Mouse (Mus musculus) forebrain, embryonic 12.5 days (tissue): ENCODE measurements at regions not wholly inside any gene's neighbourhood (a gene's known extent, or its start where the extent isn't known, plus 50 kb on each side); places are given as distances from the start of the nearest gene placed in this dataset.

Experiments
- ATAC-seq: fragments of 200-750 bp; cut with Nextera tagmentation; 2 replicates; pipeline ENCODE4 v1.8.0; 2017; ENCODE audit warnings: moderate TSS enrichment; ENCODE audit not compliant: low FRiP score
- H3K27ac ChIP-seq: fragments of 300-500 bp; sonication (generic); 2 replicates; pipeline ENCODE4 v1.5.1; 2016; ENCODE audit warnings: mild to moderate bottlenecking
- H3K27me3 ChIP-seq: fragments of 300-500 bp; sonication (generic); 2 replicates; pipeline ENCODE4 v1.6.1; 2016; ENCODE audit warnings: mild to moderate bottlenecking
- H3K36me3 ChIP-seq: fragments of 300-500 bp; sonication (generic); replicated peaks from 2 replicates; pipeline ENCODE4 v1.6.1; 2016; ENCODE audit warnings: mild to moderate bottlenecking
- H3K4me1 ChIP-seq: fragments of 300-500 bp; sonication (generic); 2 replicates; pipeline ENCODE4 v1.6.1; 2016
- H3K4me2 ChIP-seq: fragments of 300-500 bp; sonication (generic); 2 replicates; pipeline ENCODE4 v1.6.1; 2016; ENCODE audit warnings: mild to moderate bottlenecking, moderate library complexity
- H3K4me3 ChIP-seq: fragments of 300-500 bp; sonication (generic); replicated peaks from 2 replicates; pipeline ENCODE4 v1.5.1; 2016; ENCODE audit warnings: mild to moderate bottlenecking
- H3K9ac ChIP-seq: fragments of 300-500 bp; sonication (generic); 2 replicates; pipeline ENCODE4 v1.6.1; 2016; ENCODE audit warnings: mild to moderate bottlenecking
- H3K9me3 ChIP-seq: fragments of 300-500 bp; sonication (generic); 2 replicates; pipeline ENCODE4 v1.6.1; 2016
- WGBS: fragments of 180-500 bp; shearing (Covaris S2); methylation state at CpG from one replicate; pipeline ENCODE4 v1.1.7; 2016; 5-methylcytosine and 5-hydroxymethylcytosine counted together

- H3K4me3 ChIP-seq, result no peak overlapping the region
- no peaks in the 10 kb centered on the region for H3K4me1 ChIP-seq
- no peaks in the 10 kb centered on the region for H3K9me3 ChIP-seq
- ATAC-seq, result no peak
- H3K9ac ChIP-seq, result no peak overlapping the region
- no peaks in the 10 kb centered on the region for H3K27me3 ChIP-seq
- no peak overlapping the region for H3K27ac ChIP-seq
- H3K36me3 ChIP-seq, result no peaks in the 10 kb centered on the region
- 85% methylated on average over 6 of the region's 6 CpGs for WGBS
- no peak overlapping the region for H3K4me2 ChIP-seq
Measured at GRCm38 (mm10) chr14:62128918-62129317, 163.5 kb upstream of the Rnaseh2b start.

GRCm38 (mm10) chr14:62132353-62132816 lies 160.0 kb upstream of the Rnaseh2b start:
- 79% methylated on average over 8 of the region's 8 CpGs for WGBS
- Histone ChIP-seq H3K4me2 (no peak overlapping the region), H3K9me3 (peaks cover 9% of the 10 kb centered on the region), H3K27me3 (no peaks in the 10 kb centered on the region), H3K4me1 (no peaks in the 10 kb centered on the region), H3K27ac (no peak overlapping the region), H3K36me3 (no peaks in the 10 kb centered on the region), H3K9ac (no peak overlapping the region), H3K4me3 (no peak overlapping the region)
- ATAC-seq, result no peak

DNA sequence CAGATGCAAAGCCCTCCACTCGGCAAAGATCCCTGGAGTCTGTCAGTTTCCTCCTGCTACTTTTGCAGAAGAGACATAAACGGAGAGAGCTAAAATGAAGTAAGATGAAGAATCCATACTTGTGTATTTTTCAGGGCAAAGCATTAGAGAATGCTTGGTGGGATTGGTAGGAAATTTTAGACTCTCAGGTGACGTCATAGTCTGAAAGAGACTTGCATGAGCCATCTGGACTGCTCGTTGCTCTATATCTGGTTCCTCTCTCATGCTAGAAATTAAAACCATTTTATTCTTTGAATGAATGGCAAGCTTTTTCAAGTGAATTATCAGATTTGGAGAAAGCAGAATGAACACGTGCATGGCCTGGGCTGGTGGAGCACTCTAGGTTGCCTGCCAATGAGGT lies 154.4 kb upstream of the Rnaseh2b start:
- H3K27ac ChIP-seq, result no peak overlapping the region
- H3K9me3 ChIP-seq, result peaks cover 9% of the 10 kb centered on the region
- H3K36me3 ChIP-seq, result no peaks in the 10 kb centered on the region
- H3K27me3 ChIP-seq, result no peaks in the 10 kb centered on the region
- H3K4me3 ChIP-seq, result no peak overlapping the region
- ATAC-seq, result no peak
- H3K9ac ChIP-seq, result no peak overlapping the region
- 83% methylated on average over 5 of the region's 5 CpGs for WGBS
- no peaks in the 10 kb centered on the region for H3K4me1 ChIP-seq
- no peak overlapping the region for H3K4me2 ChIP-seq

DNA sequence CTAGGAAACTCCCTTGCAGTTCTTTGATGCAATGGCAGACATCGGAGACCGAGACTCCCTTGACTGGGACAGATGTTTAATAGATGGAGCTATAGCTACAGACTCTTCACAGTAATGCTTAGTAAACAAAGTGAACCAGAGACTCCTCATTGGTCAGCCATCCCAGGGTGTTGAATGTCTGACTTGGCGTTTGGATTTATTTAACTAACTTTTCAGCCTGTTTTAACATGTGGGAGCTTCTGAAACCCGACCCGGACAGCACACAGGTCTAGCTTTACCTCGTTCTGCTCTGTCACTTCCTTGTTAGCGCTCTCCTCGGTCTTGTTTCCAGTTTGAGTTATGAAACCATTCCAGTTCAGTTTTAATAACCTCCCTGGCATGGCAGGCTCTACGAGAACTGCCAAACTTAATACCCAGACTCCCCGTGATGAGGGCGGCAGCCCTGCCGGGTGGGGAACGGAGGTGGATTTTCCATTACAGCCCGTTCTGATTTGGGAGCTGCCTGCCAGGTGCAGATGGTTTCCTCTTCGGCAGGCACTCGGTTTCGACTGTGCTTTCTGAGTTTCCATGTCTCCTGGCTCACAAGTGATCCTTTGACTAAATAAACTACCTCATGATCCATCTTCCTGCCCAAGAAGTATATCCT lies 147.9 kb upstream of the Rnaseh2b start:
- ATAC-seq, result no peak

GRCm38 (mm10) chr14:62157038-62157716 lies 135.2 kb upstream of the Rnaseh2b start:
- no peak overlapping the region for H3K4me2 ChIP-seq
- ATAC-seq, result no peak
- H3K4me3 ChIP-seq, result no peak overlapping the region
- no peak overlapping the region for H3K9ac ChIP-seq
- no peak overlapping the region for H3K27ac ChIP-seq
- H3K4me1 ChIP-seq, result no peaks in the 10 kb centered on the region
- H3K27me3 ChIP-seq, result no peaks in the 10 kb centered on the region
- H3K36me3 ChIP-seq, result no peaks in the 10 kb centered on the region
- no peaks in the 10 kb centered on the region for H3K9me3 ChIP-seq
- WGBS, result 75% methylated on average over 7 of the region's 7 CpGs

More for the DNA sequence above, 147.9 kb upstream of the Rnaseh2b start:
- Histone ChIP-seq H3K9ac (no peak overlapping the region), H3K4me2 (no peak overlapping the region), H3K27ac (no peak overlapping the region), H3K4me1 (no peaks in the 10 kb centered on the region), H3K9me3 (no peaks in the 10 kb centered on the region), H3K4me3 (no peak overlapping the region), H3K27me3 (no peaks in the 10 kb centered on the region), H3K36me3 (no peaks in the 10 kb centered on the region)
- 83% methylated on average over 17 of the region's 17 CpGs for WGBS

- no peaks in the 10 kb centered on the region for H3K9me3 ChIP-seq
- no peaks in the 10 kb centered on the region for H3K27me3 ChIP-seq
- no peak overlapping the region for H3K27ac ChIP-seq
- H3K9ac ChIP-seq, result no peak overlapping the region
- H3K4me1 ChIP-seq, result no peaks in the 10 kb centered on the region
- WGBS, result 76% methylated on average over 2 of the region's 2 CpGs
- H3K36me3 ChIP-seq, result no peaks in the 10 kb centered on the region
- no peak overlapping the region for H3K4me3 ChIP-seq
- ATAC-seq, result no peak
- no peak overlapping the region for H3K4me2 ChIP-seq
Measured at GRCm38 (mm10) chr14:62159690-62160089, 132.7 kb upstream of the Rnaseh2b start.

DNA sequence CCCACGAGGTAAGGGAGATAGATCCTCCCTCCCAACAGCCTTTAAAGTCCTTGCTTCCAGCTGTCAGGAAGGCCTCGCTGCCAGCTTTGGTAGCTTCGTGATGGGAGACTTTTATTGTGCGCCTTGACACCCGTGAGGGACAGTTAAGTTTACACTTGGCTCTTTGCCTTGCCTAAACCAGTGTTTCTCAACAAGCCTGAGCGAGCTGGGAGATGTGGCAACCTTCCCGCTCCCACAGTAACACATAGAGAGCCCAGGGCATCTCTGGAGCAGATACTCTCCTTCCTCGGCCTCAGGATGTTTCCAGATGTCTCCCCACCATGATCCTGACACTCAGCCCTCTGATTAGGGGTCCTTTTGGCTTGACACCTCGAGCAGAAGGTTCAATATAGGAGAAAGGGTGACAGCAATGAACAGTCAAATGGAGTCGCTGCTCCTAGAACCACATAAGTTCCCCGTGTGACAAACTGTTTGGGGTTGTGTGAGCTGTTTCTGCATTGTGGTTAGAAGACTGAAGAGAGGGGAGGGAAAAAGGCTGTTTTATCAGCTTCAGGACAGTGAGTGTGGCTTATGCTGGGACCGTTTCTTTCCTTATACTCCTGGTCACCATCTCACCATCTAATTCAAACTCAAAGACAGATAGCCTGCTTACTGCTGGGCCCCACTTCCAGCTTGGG lies 129.1 kb upstream of the Rnaseh2b start:
- H3K9ac ChIP-seq, result no peak overlapping the region
- ATAC-seq, result no peak
- 79% methylated on average over 12 of the region's 12 CpGs for WGBS
- no peak overlapping the region for H3K27ac ChIP-seq
- H3K36me3 ChIP-seq, result no peaks in the 10 kb centered on the region
- no peak overlapping the region for H3K4me2 ChIP-seq
- no peaks in the 10 kb centered on the region for H3K27me3 ChIP-seq
- H3K9me3 ChIP-seq, result no peaks in the 10 kb centered on the region
- H3K4me3 ChIP-seq, result no peak overlapping the region
- no peaks in the 10 kb centered on the region for H3K4me1 ChIP-seq

- ATAC-seq, result no peak
- Histone ChIP-seq H3K27me3 (no peaks in the 10 kb centered on the region), H3K9ac (no peak overlapping the region), H3K4me1 (no peaks in the 10 kb centered on the region), H3K4me2 (no peak overlapping the region), H3K36me3 (no peaks in the 10 kb centered on the region), H3K9me3 (no peaks in the 10 kb centered on the region), H3K4me3 (no peak overlapping the region), H3K27ac (no peak overlapping the region)
- WGBS, result 77% methylated on average over 4 of the region's 4 CpGs
Measured at GRCm38 (mm10) chr14:62164918-62165317, 127.5 kb upstream of the Rnaseh2b start.

DNA sequence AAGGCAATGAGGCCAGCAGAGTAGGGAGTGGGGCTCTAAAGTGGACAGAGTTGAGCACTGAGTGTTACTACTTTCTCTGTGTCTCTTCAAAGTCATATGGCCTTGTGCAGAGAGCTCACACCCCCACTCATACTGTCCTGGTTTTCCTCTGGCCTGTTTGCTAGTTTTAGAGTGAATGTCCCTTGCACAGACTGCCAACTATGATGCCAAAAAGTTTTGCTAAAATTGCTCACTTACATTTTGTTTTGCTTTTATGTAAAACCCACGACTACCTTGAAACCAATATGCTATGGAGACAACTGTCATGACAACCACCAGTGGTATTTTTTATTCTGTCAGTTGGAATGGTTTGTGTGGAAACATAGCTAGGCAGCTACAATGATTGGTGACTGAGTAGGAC lies 126.4 kb upstream of the Rnaseh2b start:
- no peaks in the 10 kb centered on the region for H3K9me3 ChIP-seq
- H3K36me3 ChIP-seq, result no peaks in the 10 kb centered on the region
- H3K4me2 ChIP-seq, result no peak overlapping the region
- no peak overlapping the region for H3K4me3 ChIP-seq
- H3K27me3 ChIP-seq, result no peaks in the 10 kb centered on the region
- no peak for ATAC-seq
- 0 out of 2 replicates have a peak, but pooled peaks cover 2% of the 10 kb centered on the region for H3K4me1 ChIP-seq
- 78% methylated on average over 1 of the region's 1 CpGs for WGBS
- no peak overlapping the region for H3K27ac ChIP-seq
- H3K9ac ChIP-seq, result no peak overlapping the region

DNA sequence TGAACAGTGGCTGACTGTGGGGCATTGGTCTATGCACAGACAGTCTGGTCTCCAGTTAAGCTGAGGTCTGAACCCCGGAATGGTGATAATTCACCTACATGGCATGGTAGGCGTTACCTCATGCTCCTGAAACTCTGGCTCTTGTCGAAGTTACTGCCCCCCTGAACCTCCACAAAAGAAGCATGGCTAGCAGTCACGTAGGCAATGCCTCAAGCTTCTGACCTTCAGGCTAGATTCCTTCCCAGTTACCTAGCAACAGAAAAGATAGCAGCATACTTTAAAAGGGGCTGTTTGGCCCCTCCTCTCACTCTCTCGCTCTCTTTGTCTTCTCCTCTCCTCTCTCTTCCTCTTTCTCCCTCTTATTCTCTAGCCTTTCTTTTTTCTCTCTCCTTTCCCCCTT lies 125.8 kb upstream of the Rnaseh2b start:
- no peaks in the 10 kb centered on the region for H3K27me3 ChIP-seq
- H3K36me3 ChIP-seq, result no peaks in the 10 kb centered on the region
- 61% methylated on average over 5 of the region's 5 CpGs for WGBS
- no peak overlapping the region for H3K27ac ChIP-seq
- H3K4me1 ChIP-seq, result 0 out of 2 replicates have a peak, but pooled peaks cover 4% of the 10 kb centered on the region
- H3K9ac ChIP-seq, result no peak overlapping the region
- no peak overlapping the region for H3K4me3 ChIP-seq
- H3K9me3 ChIP-seq, result no peaks in the 10 kb centered on the region
- no peak overlapping the region for H3K4me2 ChIP-seq
- ATAC-seq, result no peak

DNA sequence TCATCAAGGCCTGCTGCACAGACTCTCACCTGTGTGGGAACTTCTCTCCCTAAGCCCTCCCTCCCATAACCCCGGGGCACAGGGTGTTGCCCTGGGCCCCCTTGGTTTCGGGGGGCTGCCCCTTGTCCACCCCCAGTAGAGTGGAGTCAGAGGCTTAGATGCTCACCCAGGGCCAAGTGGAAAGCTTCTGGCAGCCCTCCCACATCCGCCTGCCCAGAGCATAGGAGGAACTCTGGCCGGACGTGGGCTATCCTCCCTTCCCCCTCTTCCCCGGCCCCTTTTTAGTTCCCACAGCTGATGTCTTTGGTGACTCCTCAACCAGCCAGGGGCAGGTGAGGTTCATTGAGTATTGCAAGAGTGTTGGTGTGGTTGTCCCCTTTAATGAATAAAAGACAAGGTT lies 125.3 kb upstream of the Rnaseh2b start:
- Histone ChIP-seq H3K9ac (no peak overlapping the region), H3K4me3 (no peak overlapping the region), H3K27me3 (no peaks in the 10 kb centered on the region), H3K36me3 (no peaks in the 10 kb centered on the region), H3K4me1 (0 out of 2 replicates have a peak, but pooled peaks cover 7% of the 10 kb centered on the region), H3K4me2 (no peak overlapping the region), H3K27ac (no peak overlapping the region), H3K9me3 (no peaks in the 10 kb centered on the region)
- WGBS, result 84% methylated on average over 6 of the region's 6 CpGs
- no peak for ATAC-seq

DNA sequence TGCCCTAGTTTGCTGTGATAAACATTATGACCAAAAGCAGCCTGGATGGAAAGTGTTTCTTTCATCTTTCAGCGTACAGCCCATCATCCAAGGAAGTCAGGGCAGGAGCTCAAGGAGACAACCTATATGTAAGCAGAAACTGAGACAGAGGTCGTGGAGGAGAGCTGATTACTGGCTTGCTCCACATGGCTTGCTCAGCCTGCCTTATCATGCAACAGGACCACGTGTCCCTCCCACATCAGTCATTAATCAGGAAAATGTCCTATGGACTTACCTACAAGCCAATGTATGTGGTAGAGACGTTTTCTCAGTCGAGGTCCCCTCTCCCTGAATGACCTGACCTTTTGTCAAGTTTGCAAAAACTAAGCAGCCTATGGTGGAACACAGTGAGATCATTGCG lies 123.7 kb upstream of the Rnaseh2b start:
- 85% methylated on average over 6 of the region's 6 CpGs for WGBS
- H3K9me3 ChIP-seq, result no peaks in the 10 kb centered on the region
- H3K9ac ChIP-seq, result no peak overlapping the region
- ATAC-seq, result no peak
- no peaks in the 10 kb centered on the region for H3K36me3 ChIP-seq
- no peak overlapping the region for H3K27ac ChIP-seq
- H3K4me2 ChIP-seq, result no peak overlapping the region
- H3K4me3 ChIP-seq, result no peak overlapping the region
- H3K27me3 ChIP-seq, result no peaks in the 10 kb centered on the region
- H3K4me1 ChIP-seq, result peaks cover 11% of the 10 kb centered on the region
